ENCODE assay signal across 1 mouse cellular context in the genomic region with DNA sequence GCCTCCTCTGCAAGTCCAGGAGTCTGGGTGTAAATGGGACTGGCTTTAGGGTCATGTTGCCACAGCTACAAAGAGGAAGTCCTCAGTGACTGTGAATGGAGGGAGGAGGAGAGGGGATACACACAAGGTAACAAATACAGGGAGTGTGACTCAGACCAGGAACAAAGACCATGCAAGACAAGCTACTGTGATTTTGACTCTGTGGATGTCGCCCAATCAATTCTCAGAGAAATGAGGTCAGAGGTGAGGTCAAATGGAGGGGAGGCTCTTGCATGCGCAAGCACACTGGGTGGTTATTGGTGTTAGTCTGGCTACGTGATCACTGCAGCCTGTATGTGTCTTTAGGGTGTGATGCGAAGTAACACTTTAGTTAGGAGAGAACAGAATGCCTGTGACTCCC.
A peak's percentile ranks its signal among the peaks of the same experiment; 100 is the strongest.
TF ChIP-seq lines count a peak whose summit lies in the region.

No protein-coding gene starts in this region.

TF ChIP-seq in CH12.LX, 34 proteins besides CTCF, POLR2A, EP300 and RAD21 (continued from another document):
- TF ChIP-seq CHD1 (IDR thresholded peaks at IDR 0.05; ENCODE audit: low read depth, low read length), result no peak
- no peak; the same call in 1 of the 2 replicates for TF ChIP-seq MEF2A (IDR thresholded peaks at IDR 0.05; ENCODE audit: borderline replicate concordance, low read depth, low read length)
- peak; percentile 64 for TF ChIP-seq TBP (conservative IDR thresholded peaks at IDR 0.05; ENCODE audit: low read depth, low read length)
- TF ChIP-seq NELFE (IDR thresholded peaks at IDR 0.05; ENCODE audit: low read depth, low read length), result 0 out of 2 replicates have a peak, but pooled peaks have one; percentile 32
- peak; percentile 78 for TF ChIP-seq ETS1 (conservative IDR thresholded peaks at IDR 0.05; ENCODE audit: low read depth, low read length)
- no peak for TF ChIP-seq UBTF (IDR thresholded peaks at IDR 0.05; ENCODE audit: low read depth, low read length)
